Mouse (Mus musculus) heart, postnatal 0 days (tissue): ENCODE data around the gene Fam206a. TPM values are rescaled to one million over a fixed set of nuclear protein-coding genes. Genes with fewer than 3 reads are reported as not detected.

Source experiments
- ATAC-seq: fragments of 200-750 bp; cut with Nextera tagmentation; 2 replicates; pipeline ENCODE4 v1.8.0; 2017; ENCODE audit warnings: low read depth, moderate number of reproducible peaks, moderate library complexity; ENCODE audit not compliant: insufficient read depth
- DNase-seq: peaks from one replicate; pipeline ENCODE4 v3.0.0-alpha.2; 2016; ENCODE audit warnings: low spot score
- H3K27ac ChIP-seq: fragments of 300-500 bp; sonication (generic); 2 replicates; pipeline ENCODE4 v1.5.1; 2014; ENCODE audit warnings: low read depth, mild to moderate bottlenecking
- H3K27me3 ChIP-seq: fragments of 300-500 bp; sonication (generic); 2 replicates; pipeline ENCODE4 v1.6.1; 2014; ENCODE audit warnings: low read length, mixed read lengths; ENCODE audit not compliant: control insufficient read depth, insufficient read depth
- H3K36me3 ChIP-seq: fragments of 300-500 bp; sonication (generic); replicated peaks from 2 replicates; pipeline ENCODE4 v1.6.1; 2014; ENCODE audit warnings: low read length, mixed read lengths; ENCODE audit not compliant: control insufficient read depth, insufficient read depth
- H3K4me1 ChIP-seq: fragments of 300-500 bp; sonication (generic); 2 replicates; pipeline ENCODE4 v1.6.1; 2014; ENCODE audit warnings: antibody characterized with exemption; ENCODE audit not compliant: control insufficient read depth, insufficient read depth
- H3K4me2 ChIP-seq: fragments of 300-500 bp; sonication (generic); 2 replicates; pipeline ENCODE4 v1.6.1; 2014; ENCODE audit warnings: low read depth, mild to moderate bottlenecking, low read length, moderate library complexity
- H3K4me3 ChIP-seq: fragments of 300-500 bp; sonication (generic); 2 replicates; pipeline ENCODE4 v1.5.1; 2014; ENCODE audit warnings: low read depth, low read length
- H3K9ac ChIP-seq: fragments of 300-500 bp; sonication (generic); replicated peaks from 2 replicates; pipeline ENCODE4 v1.6.1; 2014; ENCODE audit warnings: low read depth, low read length, mixed read lengths
- H3K9me3 ChIP-seq: fragments of 300-500 bp; sonication (generic); replicated peaks from 2 replicates; pipeline ENCODE4 v1.6.1; 2016; ENCODE audit warnings: low read length; ENCODE audit not compliant: control insufficient read depth
- CTCF ChIP-seq: IDR thresholded peaks from 2 replicates; pipeline ENCODE4 v1.5.1; 2016; ENCODE audit warnings: antibody characterized with exemption, control low read depth, low read depth
- EP300 ChIP-seq: IDR thresholded peaks from 2 replicates; pipeline ENCODE4 v1.6.1; 2016; ENCODE audit warnings: antibody characterized with exemption, low read depth
- WGBS: fragments of 180-500 bp; shearing (Covaris S2); extraction: QIAGEN DNeasy Blood & Tissue Kit; methylation state at CpG from one replicate; pipeline ENCODE4 v1.1.7; 2014; 5-methylcytosine and 5-hydroxymethylcytosine counted together
- polyA plus RNA-seq: library from polyadenylated mRNA; unstranded; fragments of >200 nt; fragmentation: Nextera tagmentation; extraction: Ambion mirVana; gene quantifications from 2 replicates; pipeline ENCODE4 v1.2.1, GENCODE M21; 2015
- total RNA-seq: library from RNA; depleted of rRNA; stranded (reverse); fragments of >200 nt; gene quantifications from 2 replicates; pipeline ENCODE4 v1.2.3, GENCODE M21; 2014; ENCODE audit warnings: low replicate concordance

The Fam206a gene
- total and polyA plus RNA-seq, 2 experiments from 2014 or later: 3.9 to 4.0 TPM

DNA sequence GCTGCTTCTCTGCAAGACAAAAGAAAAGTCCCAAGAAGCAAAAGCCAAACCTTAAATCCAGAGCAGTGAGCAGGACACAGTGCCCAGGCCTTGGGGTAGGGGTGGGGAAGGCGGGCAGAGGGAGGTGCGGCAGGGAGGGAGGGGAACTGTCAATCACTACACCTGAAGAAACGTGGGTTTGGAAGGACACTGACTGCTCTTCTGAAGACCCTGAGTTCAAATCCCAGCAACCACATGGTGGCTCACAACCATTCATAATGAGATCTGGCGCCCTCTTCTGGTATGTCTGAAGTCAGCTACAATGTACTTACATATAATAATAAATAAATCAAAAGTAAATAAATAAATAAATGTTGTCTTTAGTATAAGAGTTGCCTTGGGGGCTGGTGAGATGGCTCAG, 42.8 kb downstream of the Fam206a start:
- Histone ChIP-seq H3K9ac (no peak overlapping the region), H3K4me3 (no peak overlapping the region), H3K9me3 (no peaks in the 10 kb centered on the region), H3K4me1 (no peaks in the 10 kb centered on the region), H3K27ac (no peak overlapping the region), H3K4me2 (no peak overlapping the region), H3K27me3 (no peaks in the 10 kb centered on the region), H3K36me3 (peaks cover 29% of the 10 kb centered on the region)
- ATAC-seq: no peak
- no peak for DNase-seq
- 94% methylated on average over 4 of the region's 4 CpGs for WGBS
- no peak for TF ChIP-seq CTCF
- no peak for TF ChIP-seq EP300

DNA sequence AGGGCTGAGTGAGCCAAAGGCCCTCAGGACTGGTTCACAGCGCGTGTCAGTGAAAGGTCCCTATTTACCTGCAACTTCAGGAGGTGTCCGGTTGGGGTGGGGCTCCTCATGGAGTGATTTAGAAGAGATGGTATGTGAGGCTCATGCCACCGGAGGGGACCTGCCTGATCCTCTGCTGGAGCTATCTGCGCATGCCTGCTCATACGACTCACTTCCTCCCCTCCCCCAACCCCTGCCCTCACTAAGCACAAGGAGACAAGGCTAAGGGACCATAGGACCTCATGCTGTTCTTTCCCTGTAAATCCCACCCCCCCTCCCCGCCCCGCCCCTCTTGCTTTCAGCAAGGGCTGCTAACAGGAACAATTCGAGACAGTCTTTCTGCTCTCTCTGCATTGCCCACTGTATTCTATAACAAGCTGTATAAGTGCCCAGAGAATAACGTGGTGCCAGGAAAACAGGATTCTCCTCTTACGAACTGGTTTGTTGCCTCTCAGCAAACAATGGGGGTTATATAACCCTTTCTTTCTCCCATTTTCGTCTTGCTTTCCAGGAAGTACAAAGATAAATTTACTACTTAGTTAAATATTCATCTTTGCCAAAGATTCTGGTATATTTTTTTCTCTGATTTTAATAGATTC, 43.9 kb downstream of the Fam206a start:
- WGBS: 56% methylated on average over 12 of the region's 12 CpGs
- Histone ChIP-seq H3K27ac (no peak overlapping the region), H3K4me1 (no peaks in the 10 kb centered on the region), H3K4me3 (no peak overlapping the region), H3K9ac (no peak overlapping the region), H3K36me3 (peaks cover 24% of the 10 kb centered on the region), H3K27me3 (no peaks in the 10 kb centered on the region), H3K9me3 (no peaks in the 10 kb centered on the region), H3K4me2 (no peak overlapping the region)
- no peak for TF ChIP-seq CTCF
- no peak for DNase-seq
- no peak for ATAC-seq

DNA sequence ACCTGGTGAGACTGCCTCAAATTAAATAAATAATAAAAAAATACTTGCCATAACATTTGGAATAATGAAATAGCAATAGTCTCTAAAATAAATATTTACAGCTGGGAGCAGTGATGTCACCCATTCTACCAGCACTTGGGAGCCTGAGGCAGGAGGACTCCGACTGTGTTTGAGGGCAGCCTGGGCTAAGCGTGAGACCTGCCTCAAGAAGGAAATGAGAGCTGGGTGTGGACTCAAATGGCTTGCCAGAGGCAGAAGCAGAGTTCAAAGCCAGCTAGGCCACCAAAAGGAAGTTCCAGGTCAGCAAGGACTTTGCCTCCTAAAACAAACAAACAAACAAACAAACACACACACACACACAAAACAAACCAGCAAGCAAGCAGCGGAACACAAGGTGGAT, 45.3 kb downstream of the Fam206a start:
- Histone ChIP-seq H3K9ac (no peak overlapping the region), H3K4me3 (no peak overlapping the region), H3K27ac (no peak overlapping the region), H3K9me3 (no peaks in the 10 kb centered on the region), H3K4me1 (no peaks in the 10 kb centered on the region), H3K4me2 (no peak overlapping the region), H3K36me3 (peaks cover 17% of the 10 kb centered on the region), H3K27me3 (no peaks in the 10 kb centered on the region)
- 81% methylated on average over 3 of the region's 3 CpGs for WGBS
- TF ChIP-seq CTCF (no peak), EP300 (no peak)
- ATAC-seq (no peak), DNase-seq (no peak)

DNA sequence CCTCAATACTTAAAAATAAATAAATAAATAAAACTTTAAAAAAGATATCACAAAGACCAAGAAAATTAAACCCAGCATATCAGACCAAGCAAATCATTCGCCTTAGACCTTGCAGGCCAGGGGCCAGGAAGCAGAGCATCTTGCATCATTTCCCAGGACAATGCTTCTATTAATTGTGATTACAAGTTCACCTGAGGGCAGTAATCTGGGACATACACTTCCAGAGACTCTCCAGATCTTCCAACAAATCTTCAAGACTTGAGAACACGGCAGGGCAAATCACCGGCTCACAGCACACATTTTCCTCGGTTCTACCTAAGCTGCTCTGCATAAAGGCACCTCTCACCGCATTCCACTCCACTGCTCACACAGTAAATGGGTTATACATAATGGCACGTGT, 45.9 kb downstream of the Fam206a start:
- H3K4me2 ChIP-seq: no peak overlapping the region
- no peaks in the 10 kb centered on the region for H3K9me3 ChIP-seq
- H3K27ac ChIP-seq: no peak overlapping the region
- H3K9ac ChIP-seq: no peak overlapping the region
- ATAC-seq (no peak), DNase-seq (no peak)
- H3K4me1 ChIP-seq: no peaks in the 10 kb centered on the region
- no peaks in the 10 kb centered on the region for H3K27me3 ChIP-seq
- 85% methylated on average over 6 of the region's 6 CpGs for WGBS
- H3K4me3 ChIP-seq: no peak overlapping the region
- TF ChIP-seq EP300 (no peak), CTCF (no peak)
- peaks cover 17% of the 10 kb centered on the region for H3K36me3 ChIP-seq

DNA sequence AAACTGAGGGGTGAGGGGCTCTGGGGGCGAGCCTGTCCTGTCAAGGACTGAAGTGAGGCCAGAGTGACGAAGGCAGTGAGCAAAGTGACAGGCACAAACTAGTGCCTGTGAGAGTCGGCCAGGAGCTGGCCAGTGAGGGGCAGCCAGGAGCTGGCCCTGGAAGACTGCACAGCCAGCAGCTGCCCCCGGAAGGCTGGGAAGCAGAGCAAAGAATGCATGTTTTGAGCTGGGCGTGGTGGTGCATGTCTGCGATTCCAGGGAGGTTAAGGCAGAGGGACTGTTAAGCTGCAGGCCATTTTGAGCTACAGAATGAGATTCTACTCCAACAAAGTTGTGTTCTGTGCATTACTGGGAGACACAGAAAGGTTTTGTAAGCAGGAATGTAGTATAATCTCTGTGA, 48.6 kb downstream of the Fam206a start:
- peak; percentile 80 for ATAC-seq
- H3K4me1 ChIP-seq: no peaks in the 10 kb centered on the region
- H3K9ac ChIP-seq: no peak overlapping the region
- 2% methylated on average over 6 of the region's 6 CpGs for WGBS
- peak; percentile 61 for DNase-seq
- no peak overlapping the region for H3K4me3 ChIP-seq
- peak; percentile 33 for TF ChIP-seq CTCF
- TF ChIP-seq EP300: no peak
- no peaks in the 10 kb centered on the region for H3K27me3 ChIP-seq
- H3K4me2 ChIP-seq: no peak overlapping the region
- H3K27ac ChIP-seq: no peak overlapping the region; the same call in 1 of the 2 replicates
- 0 out of 2 replicates have a peak, but pooled peaks cover 4% of the 10 kb centered on the region for H3K36me3 ChIP-seq
- H3K9me3 ChIP-seq: no peaks in the 10 kb centered on the region

DNA sequence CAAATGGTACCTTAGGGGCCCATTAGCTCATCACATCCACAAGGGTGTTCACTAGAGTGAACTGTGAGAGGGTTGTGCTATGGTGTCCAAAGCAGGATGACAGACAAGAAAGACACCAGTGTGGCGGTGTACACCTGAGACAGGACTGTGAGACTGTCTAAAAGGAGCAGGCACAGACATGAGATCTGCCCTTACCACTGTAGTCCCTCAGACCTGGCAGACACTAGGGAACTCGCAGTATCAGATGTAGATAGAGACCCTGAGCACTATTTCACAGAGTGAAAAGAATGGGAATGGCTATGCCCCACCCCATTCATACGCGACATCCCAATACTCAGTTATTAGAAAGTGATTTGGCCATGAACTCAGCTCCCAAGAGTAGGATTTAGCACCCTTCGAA, 53.8 kb downstream of the Fam206a start:
- Histone ChIP-seq H3K9ac (no peak overlapping the region), H3K27me3 (no peaks in the 10 kb centered on the region), H3K4me3 (no peak overlapping the region), H3K4me1 (peaks cover 7% of the 10 kb centered on the region; the same call in 1 of the 2 replicates), H3K4me2 (no peak overlapping the region), H3K9me3 (no peaks in the 10 kb centered on the region), H3K27ac (no peak overlapping the region), H3K36me3 (no peaks in the 10 kb centered on the region)
- WGBS: 93% methylated on average over 5 of the region's 5 CpGs
- ATAC-seq (no peak), DNase-seq (no peak)
- TF ChIP-seq CTCF: no peak
- no peak for TF ChIP-seq EP300
